Mouse (Mus musculus) ES-Bruce4 (cell line): Measurements from ENCODE around the gene Zc3h7b. TPM values are rescaled to one million over a fixed set of nuclear protein-coding genes. Genes with fewer than 3 reads are reported as not detected.

ENCODE experiments used
- H3K27ac ChIP-seq: 2 replicates; pipeline ENCODE4 v1.5.1; 2012; ENCODE audit warnings: low read length, inconsistent platforms; ENCODE audit not compliant: insufficient read depth
- H3K27me3 ChIP-seq: 2 replicates; pipeline ENCODE4 v1.6.1; 2012; ENCODE audit warnings: mild to moderate bottlenecking, low read length, inconsistent platforms; ENCODE audit not compliant: control insufficient read depth, poor library complexity, insufficient read depth, severe bottlenecking
- H3K36me3 ChIP-seq: 2 replicates; pipeline ENCODE4 v1.6.1; 2012; ENCODE audit warnings: inconsistent platforms, mild to moderate bottlenecking, low read length, moderate library complexity; ENCODE audit not compliant: control insufficient read depth, poor library complexity, insufficient read depth, severe bottlenecking
- H3K4me1 ChIP-seq: one replicate; pipeline ENCODE4 v1.8.1; 2011; ENCODE audit warnings: low read length; ENCODE audit not compliant: control insufficient read depth, insufficient read depth
- H3K4me3 ChIP-seq: 2 replicates; pipeline ENCODE4 v1.5.1; 2011; ENCODE audit warnings: low read depth, mild to moderate bottlenecking, low read length
- H3K9ac ChIP-seq: 2 replicates; pipeline ENCODE4 v1.6.1; 2012; ENCODE audit warnings: low read depth, mild to moderate bottlenecking, inconsistent platforms; ENCODE audit not compliant: poor library complexity, severe bottlenecking
- H3K9me3 ChIP-seq: replicated peaks from 2 replicates; pipeline ENCODE4 v1.6.1; 2012; ENCODE audit warnings: mild to moderate bottlenecking, low read length, inconsistent platforms; ENCODE audit not compliant: control insufficient read depth, poor library complexity, insufficient read depth, severe bottlenecking
- CTCF ChIP-seq: IDR thresholded peaks from one replicate; pipeline ENCODE4 v1.8.1; 2011; ENCODE audit warnings: low read depth, low read length
- EP300 ChIP-seq: IDR thresholded peaks from 2 replicates; pipeline ENCODE4 v1.6.1; 2011; ENCODE audit warnings: low read depth, low read length; ENCODE audit not compliant: insufficient read depth
- POLR2A ChIP-seq: IDR thresholded peaks from one replicate; pipeline ENCODE4 v1.8.1; 2011; ENCODE audit warnings: low read length; ENCODE audit not compliant: insufficient read depth
- polyA plus RNA-seq: library from polyadenylated mRNA; stranded (reverse); fragments of >200 nt; gene quantifications from 2 replicates; pipeline ENCODE4 v1.2.4, GENCODE M21; 2011; ENCODE audit warnings: low read depth; ENCODE audit not compliant: missing spikeins, insufficient read depth, insufficient read length

Gene Zc3h7b
- polyA plus RNA-seq, 1 experiment = 42.1 TPM

- Histone ChIP-seq H3K27ac (no peak overlapping the region), H3K9me3 (no peaks in the 10 kb centered on the region), H3K9ac (no peak overlapping the region), H3K4me3 (no peak overlapping the region), H3K27me3 (no peaks in the 10 kb centered on the region), H3K4me1 (no peaks in the 10 kb centered on the region), H3K36me3 (peaks cover 21% of the 10 kb centered on the region)
- TF ChIP-seq POLR2A = no peak
- no peak for TF ChIP-seq CTCF
- TF ChIP-seq EP300 = no peak
Observed at GRCm38 (mm10) chr15:81814716-81815370, 70.0 kb downstream of the Zc3h7b start.

GRCm38 (mm10) chr15:81818404-81818803 is 73.5 kb downstream of the Zc3h7b start:
- Histone ChIP-seq H3K36me3 (peaks cover 29% of the 10 kb centered on the region), H3K4me1 (no peaks in the 10 kb centered on the region), H3K27me3 (no peaks in the 10 kb centered on the region), H3K27ac (no peak overlapping the region), H3K9ac (no peak overlapping the region), H3K9me3 (no peaks in the 10 kb centered on the region), H3K4me3 (no peak overlapping the region)
- TF ChIP-seq CTCF (no peak), EP300 (no peak), POLR2A (no peak)

GRCm38 (mm10) chr15:81822631-81823030 is 77.8 kb downstream of the Zc3h7b start:
- H3K9me3 ChIP-seq = no peaks in the 10 kb centered on the region
- H3K9ac ChIP-seq = no peak overlapping the region
- H3K27ac ChIP-seq = no peak overlapping the region
- no peak overlapping the region for H3K4me3 ChIP-seq
- H3K4me1 ChIP-seq = no peaks in the 10 kb centered on the region
- peaks cover 16% of the 10 kb centered on the region for H3K36me3 ChIP-seq
- no peak for TF ChIP-seq EP300
- no peak for TF ChIP-seq POLR2A
- TF ChIP-seq CTCF = no peak
- no peaks in the 10 kb centered on the region for H3K27me3 ChIP-seq

- no peaks in the 10 kb centered on the region for H3K4me1 ChIP-seq
- TF ChIP-seq CTCF (no peak), POLR2A (no peak), EP300 (no peak)
- no peaks in the 10 kb centered on the region for H3K9me3 ChIP-seq
- H3K4me3 ChIP-seq = no peak overlapping the region
- peaks cover 10% of the 10 kb centered on the region for H3K36me3 ChIP-seq
- no peak overlapping the region for H3K27ac ChIP-seq
- no peaks in the 10 kb centered on the region for H3K27me3 ChIP-seq
- H3K9ac ChIP-seq = no peak overlapping the region
Observed at GRCm38 (mm10) chr15:81824832-81825231, 80.0 kb downstream of the Zc3h7b start.

GRCm38 (mm10) chr15:81828426-81829207 is 83.8 kb downstream of the Zc3h7b start:
- Histone ChIP-seq H3K36me3 (peaks cover 2% of the 10 kb centered on the region; the same call in 1 of the 2 replicates), H3K27me3 (no peaks in the 10 kb centered on the region), H3K4me1 (no peaks in the 10 kb centered on the region), H3K9me3 (no peaks in the 10 kb centered on the region), H3K4me3 (no peak overlapping the region), H3K27ac (no peak overlapping the region), H3K9ac (no peak overlapping the region)
- no peak for TF ChIP-seq POLR2A

- no peak overlapping the region for H3K27ac ChIP-seq
- H3K4me3 ChIP-seq = no peak overlapping the region
- H3K4me1 ChIP-seq = no peaks in the 10 kb centered on the region
- no peaks in the 10 kb centered on the region for H3K36me3 ChIP-seq
- no peaks in the 10 kb centered on the region for H3K27me3 ChIP-seq
- H3K9me3 ChIP-seq = no peaks in the 10 kb centered on the region
- TF ChIP-seq POLR2A = no peak
- TF ChIP-seq CTCF = no peak
- TF ChIP-seq EP300 = no peak
- H3K9ac ChIP-seq = no peak overlapping the region
Observed at GRCm38 (mm10) chr15:81829208-81829580, 84.3 kb downstream of the Zc3h7b start.
